Mouse (Mus musculus) right cerebral cortex, postnatal 10 days (tissue): Measurements from ENCODE around the gene Gm17304.

Experiments used
- DNase-seq, 2 experiments: peaks; one replicate each; pipeline ENCODE4 v3.0.0; 2021; ENCODE audit warnings: low spot score in 2 of 2

Gene Gm17304

GRCm38 (mm10) chr5:106608798-106609197 is at the start of gene Gm17304:
Gene Gm17304, plus strand, starts transcription at chr5:106609098.
- no peak for DNase-seq

GRCm38 (mm10) chr5:106560631-106561498 is 48.0 kb upstream of the Gm17304 start:
- DNase-seq, result peak in 1 of 2 experiments; percentile 41

DNA sequence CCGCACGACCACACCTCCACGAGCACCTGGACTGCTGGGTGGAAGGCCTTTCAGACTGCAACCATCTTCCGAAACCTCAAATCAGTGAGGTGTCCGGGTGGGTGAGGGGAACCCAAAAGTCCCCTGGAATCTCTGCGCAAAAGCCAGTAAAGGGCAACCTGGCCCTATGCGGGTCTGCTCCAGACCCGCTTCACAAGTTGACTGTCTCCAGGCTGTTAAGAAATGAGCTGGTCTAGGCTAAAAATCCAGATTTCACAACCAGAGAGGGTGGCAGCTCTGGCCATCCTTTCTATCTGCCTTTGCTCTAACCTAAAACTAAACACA is 47.4 kb upstream of the Gm17304 start:
- no peak for DNase-seq

GRCm38 (mm10) chr5:106566025-106566424 is 42.9 kb upstream of the Gm17304 start:
- DNase-seq, result no peak

- peak; percentile 35 to 38 for DNase-seq
These were observed 34.9 kb upstream of the Gm17304 start for GRCm38 (mm10) chr5:106573742-106574559.

- peak; percentile 86 to 88 for DNase-seq
These were observed 34.3 kb upstream of the Gm17304 start for GRCm38 (mm10) chr5:106574560-106574946.

- DNase-seq, result no peak
These were observed 33.8 kb upstream of the Gm17304 start for GRCm38 (mm10) chr5:106575098-106575497.

GRCm38 (mm10) chr5:106577237-106577888 is 31.5 kb upstream of the Gm17304 start:
- DNase-seq, result no peak

GRCm38 (mm10) chr5:106580943-106581342 is 28.0 kb upstream of the Gm17304 start:
- DNase-seq, result no peak

DNA sequence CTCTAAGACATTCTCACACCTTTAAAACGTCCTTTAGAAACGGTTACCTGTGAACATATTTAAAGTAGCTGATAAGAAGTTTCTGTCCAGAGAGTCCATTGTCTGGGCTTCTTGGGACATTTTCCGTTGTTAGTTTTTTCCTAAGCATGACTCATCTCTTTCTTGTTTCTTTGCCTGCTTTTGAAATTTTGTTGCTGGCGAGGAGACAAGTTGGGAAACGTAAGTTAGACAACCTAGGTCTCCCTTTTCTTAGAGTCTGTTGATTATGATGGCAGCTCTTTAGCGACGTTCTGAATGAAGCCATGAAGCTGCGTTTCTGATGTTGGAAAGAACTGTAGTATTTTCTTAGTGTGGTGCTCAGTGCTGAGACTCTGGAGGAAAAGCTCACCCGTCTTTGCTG is 19.9 kb upstream of the Gm17304 start:
- DNase-seq, result no peak

DNA sequence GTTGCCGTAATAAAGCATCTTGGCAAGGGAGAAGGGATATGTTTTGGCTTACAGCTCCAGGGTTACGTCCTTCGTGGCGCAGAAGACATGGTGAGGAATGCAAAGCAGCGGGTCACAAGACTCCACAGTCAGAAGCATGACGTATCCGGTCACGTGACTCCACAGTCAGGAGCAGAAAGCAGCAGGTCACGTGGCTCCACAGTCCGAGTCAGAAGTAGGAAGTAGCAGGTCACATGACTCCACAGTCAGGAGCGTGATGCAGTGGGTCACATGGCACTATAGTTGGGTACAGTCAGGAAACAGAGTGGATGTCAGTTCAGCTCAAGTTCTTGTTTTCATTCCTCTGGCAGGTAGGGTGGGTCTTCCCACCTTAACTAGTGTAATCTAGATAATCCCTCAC is 19.2 kb upstream of the Gm17304 start:
- no peak for DNase-seq

- DNase-seq, result no peak
These were observed 18.2 kb upstream of the Gm17304 start for GRCm38 (mm10) chr5:106590686-106591085.

DNA sequence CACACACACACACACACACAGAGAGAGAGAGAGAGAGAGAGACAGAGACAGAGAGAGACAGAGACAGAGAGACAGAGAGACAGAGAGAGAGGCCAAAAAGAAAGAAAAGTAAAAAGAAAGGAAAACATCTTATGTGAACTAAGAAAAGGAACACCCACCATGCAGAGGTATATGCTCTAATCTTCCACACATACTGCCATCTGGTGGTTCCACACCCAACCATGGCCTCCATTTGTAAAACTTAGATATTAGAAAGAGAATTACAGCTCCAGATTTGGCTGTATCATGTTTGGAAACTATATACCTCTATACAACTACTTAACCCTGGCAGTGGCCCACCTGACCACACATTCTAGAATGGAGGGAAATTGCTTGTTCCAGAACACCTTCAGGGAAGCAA is 14.5 kb upstream of the Gm17304 start:
- DNase-seq, result no peak

DNA sequence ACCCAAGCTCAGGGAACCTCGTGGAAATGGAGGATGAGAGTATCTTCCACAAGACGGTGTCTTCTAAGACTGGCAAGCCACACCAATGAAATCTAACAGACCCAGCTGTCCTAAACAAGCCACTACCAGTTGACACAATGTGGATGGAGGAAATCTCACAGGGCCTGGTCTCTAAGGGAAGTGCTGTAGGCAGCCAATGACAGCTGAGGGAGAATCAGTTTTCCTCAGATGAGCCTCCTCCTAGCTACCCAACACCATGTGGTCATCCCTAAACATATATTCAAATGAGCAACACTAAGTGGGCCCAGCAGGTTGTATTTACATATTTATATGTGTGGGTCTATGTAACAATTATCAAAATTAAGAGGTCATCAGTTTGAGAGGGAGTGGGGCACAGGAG is 11.4 kb upstream of the Gm17304 start:
- DNase-seq, result no peak

DNA sequence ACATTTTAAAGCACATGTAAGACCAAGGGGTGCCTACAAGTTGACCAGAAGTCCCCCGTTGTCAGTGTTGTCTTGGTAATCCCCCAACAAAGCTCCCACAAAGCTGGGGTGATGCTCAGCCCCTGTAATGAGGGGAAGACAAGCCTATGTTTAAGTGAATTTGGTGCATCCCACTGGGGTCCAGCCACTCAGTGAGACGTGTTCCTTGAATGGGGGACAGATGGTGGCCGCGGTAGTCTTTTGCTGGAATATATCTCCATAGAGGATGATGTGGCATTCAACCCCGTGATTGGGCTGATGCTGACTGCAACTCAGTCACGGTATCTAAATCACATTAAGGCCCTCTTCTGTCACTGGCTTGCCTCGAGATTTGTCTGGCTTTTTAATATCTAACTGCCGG is 9.4 kb upstream of the Gm17304 start:
- DNase-seq, result no peak

- no peak for DNase-seq
These were observed 4.5 kb upstream of the Gm17304 start for GRCm38 (mm10) chr5:106604381-106604780.

GRCm38 (mm10) chr5:106605096-106605495 is 3.8 kb upstream of the Gm17304 start:
- no peak for DNase-seq

- DNase-seq, result no peak
These were observed 1.8 kb upstream of the Gm17304 start for GRCm38 (mm10) chr5:106607081-106607480.

DNA sequence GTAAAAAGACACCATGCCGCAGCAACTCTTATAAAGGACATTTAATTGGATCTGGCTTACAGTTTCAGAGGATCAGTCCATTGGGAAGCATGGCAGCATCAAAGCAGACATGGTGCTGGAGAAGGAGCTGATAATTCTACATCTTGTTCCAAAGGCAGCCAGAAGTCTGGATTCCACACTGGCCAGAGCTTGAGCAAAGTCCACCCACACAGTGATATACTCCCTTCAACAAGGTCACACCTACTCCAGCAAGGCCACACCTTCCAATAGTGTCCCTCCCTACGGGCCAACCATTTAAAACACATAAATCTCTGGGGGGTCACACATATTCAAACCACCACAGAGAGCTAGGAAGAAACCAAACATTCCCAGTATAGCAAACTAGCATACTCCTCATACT is 3.3 kb downstream of the Gm17304 start:
- DNase-seq, result no peak

DNA sequence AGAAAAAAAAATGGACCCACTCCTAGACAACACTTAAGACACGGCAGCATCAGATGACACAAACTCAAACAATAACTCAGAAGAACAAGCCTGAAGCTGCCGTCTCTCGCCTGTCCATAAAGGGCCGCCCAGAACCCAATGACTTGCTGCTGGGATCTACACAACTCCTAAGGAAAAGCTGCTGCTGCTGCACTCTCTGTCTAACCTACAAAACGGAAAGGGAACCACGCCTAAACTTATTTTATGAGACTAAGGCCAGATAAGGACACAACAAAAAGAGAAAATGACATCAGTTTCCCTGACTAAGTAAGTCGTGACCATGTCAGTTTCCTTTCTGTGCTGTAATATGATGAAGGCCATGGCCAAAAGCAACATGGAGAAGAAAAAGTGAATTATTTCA is 5.7 kb downstream of the Gm17304 start:
- DNase-seq, result no peak

- no peak for DNase-seq
These were observed 6.1 kb downstream of the Gm17304 start for GRCm38 (mm10) chr5:106615006-106615405.

- DNase-seq, result no peak
These were observed 11.5 kb downstream of the Gm17304 start for GRCm38 (mm10) chr5:106620446-106620845.

DNA sequence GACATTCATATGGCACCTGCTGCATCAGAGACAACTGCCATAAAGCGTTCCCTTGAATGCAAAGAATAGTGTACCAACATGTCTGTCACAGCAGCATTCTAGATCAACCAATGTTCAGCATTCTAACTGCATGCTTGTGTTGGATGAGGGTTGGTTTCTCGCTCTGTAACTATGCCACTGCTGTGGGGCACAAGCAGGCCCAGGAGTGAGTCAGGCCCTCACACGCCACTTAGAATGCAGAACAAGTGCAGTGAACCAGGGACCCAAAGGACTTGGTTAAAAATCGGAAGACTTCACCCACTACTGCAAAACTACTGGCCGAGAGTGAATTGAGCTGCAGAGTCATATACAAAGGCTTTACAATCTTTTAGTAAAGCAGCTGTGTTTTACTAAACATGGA is 13.3 kb downstream of the Gm17304 start:
- DNase-seq, result no peak
